Mouse (Mus musculus) hindbrain, embryonic 11.5 days (tissue): ENCODE data around the gene Polr2h. TPM values are rescaled to one million over a fixed set of nuclear protein-coding genes. Genes with fewer than 3 reads are reported as not detected.
A peak's percentile ranks its signal among the peaks of the same experiment; 100 is the strongest.

Source experiments
- ATAC-seq: fragments of 200-750 bp; cut with Nextera tagmentation; 2 replicates; pipeline ENCODE4 v1.8.0; 2017; ENCODE audit warnings: mild to moderate bottlenecking, moderate TSS enrichment, moderate library complexity; ENCODE audit not compliant: low FRiP score
- DNase-seq: peaks from one replicate; pipeline ENCODE4 v3.0.0-alpha.2; 2015; ENCODE audit warnings: low spot score
- H3K27ac ChIP-seq: fragments of 300-500 bp; sonication (generic); 2 replicates; pipeline ENCODE4 v1.5.1; 2014; ENCODE audit warnings: mild to moderate bottlenecking, low read depth, low read length
- H3K27me3 ChIP-seq: fragments of 300-500 bp; sonication (generic); 2 replicates; pipeline ENCODE4 v1.6.1; 2014; ENCODE audit warnings: mild to moderate bottlenecking, low read length, moderate library complexity, mixed read lengths; ENCODE audit not compliant: control insufficient read depth, insufficient read depth
- H3K36me3 ChIP-seq: fragments of 300-500 bp; sonication (generic); 2 replicates; pipeline ENCODE4 v1.6.1; 2014; ENCODE audit warnings: mild to moderate bottlenecking, low read length, moderate library complexity, mixed read lengths; ENCODE audit not compliant: control insufficient read depth, insufficient read depth
- H3K4me1 ChIP-seq: fragments of 300-500 bp; sonication (generic); replicated peaks from 2 replicates; pipeline ENCODE4 v1.6.1; 2014; ENCODE audit warnings: low read length, mixed read lengths; ENCODE audit not compliant: control insufficient read depth, insufficient read depth
- H3K4me2 ChIP-seq: fragments of 300-500 bp; sonication (generic); replicated peaks from 2 replicates; pipeline ENCODE4 v1.6.1; 2014; ENCODE audit warnings: mild to moderate bottlenecking, low read depth, low read length
- H3K4me3 ChIP-seq: fragments of 300-500 bp; sonication (generic); 2 replicates; pipeline ENCODE4 v1.5.1; 2014; ENCODE audit warnings: low read depth, low read length
- H3K9ac ChIP-seq: fragments of 300-500 bp; sonication (generic); 2 replicates; pipeline ENCODE4 v1.6.1; 2014; ENCODE audit warnings: low read depth, low read length
- H3K9me3 ChIP-seq: fragments of 300-500 bp; sonication (generic); 2 replicates; pipeline ENCODE4 v1.6.1; 2016; ENCODE audit warnings: low read length; ENCODE audit not compliant: control insufficient read depth
- WGBS: fragments of 180-500 bp; shearing (Covaris S2); extraction: QIAGEN DNeasy Blood & Tissue Kit; methylation state at CpG from one replicate; pipeline ENCODE4 v1.1.7; 2014; 5-methylcytosine and 5-hydroxymethylcytosine counted together
- polyA plus RNA-seq: library from polyadenylated mRNA; unstranded; fragments of >200 nt; fragmentation: Nextera tagmentation; extraction: Ambion mirVana; gene quantifications from 2 replicates; pipeline ENCODE4 v1.2.1, GENCODE M21; 2014

The Polr2h gene
- polyA plus RNA-seq, 1 experiment from 2014 or later, result 103 TPM

DNA sequence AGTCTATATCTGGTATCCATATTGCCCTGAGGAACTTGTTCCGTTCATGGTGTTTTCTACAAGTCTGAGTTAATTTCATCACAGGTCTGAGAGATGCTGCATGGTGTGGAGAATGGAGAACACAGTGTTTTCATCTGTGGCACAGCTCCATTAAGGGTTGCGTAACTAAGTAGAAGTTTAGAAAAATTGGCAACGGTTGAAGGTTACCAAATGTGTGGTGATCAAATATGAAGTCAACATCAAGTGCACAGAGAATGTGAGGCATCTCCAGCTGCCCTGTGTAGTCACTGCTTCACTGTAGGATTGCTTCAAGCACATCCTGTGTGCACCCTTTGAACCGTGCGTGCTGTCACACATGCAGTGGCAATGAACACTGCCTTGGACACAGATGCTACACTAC lies 38.6 kb downstream of the Polr2h start:
- WGBS, result 91% methylated on average over 5 of the region's 5 CpGs
- no peak overlapping the region for H3K9ac ChIP-seq
- ATAC-seq, result no peak

DNA sequence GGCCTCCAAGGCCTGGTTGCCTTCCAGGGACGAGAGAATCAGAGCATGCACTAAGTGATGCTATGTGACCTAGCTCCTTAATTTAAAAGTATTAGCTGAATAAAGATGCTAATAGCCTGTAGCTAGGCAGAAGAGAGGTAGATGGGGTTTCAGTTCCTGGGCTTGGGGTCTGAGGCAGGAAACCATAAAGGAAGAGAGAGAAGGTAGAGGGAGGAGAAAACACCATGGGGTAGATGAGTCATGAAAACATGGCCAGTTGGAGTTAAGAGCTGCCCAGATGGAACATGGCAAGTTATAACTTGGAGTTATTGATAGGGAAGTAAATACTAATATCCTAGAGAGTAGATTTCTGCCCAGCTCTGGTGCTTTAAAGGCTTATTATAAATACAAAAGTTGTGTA lies 39.9 kb downstream of the Polr2h start:
- no peaks in the 10 kb centered on the region for H3K36me3 ChIP-seq
- no peak overlapping the region for H3K4me3 ChIP-seq
- no peaks in the 10 kb centered on the region for H3K4me1 ChIP-seq
- ATAC-seq (no peak), DNase-seq (no peak)
- no peaks in the 10 kb centered on the region for H3K9me3 ChIP-seq
- no peak overlapping the region for H3K9ac ChIP-seq
- no peak overlapping the region for H3K4me2 ChIP-seq
- H3K27me3 ChIP-seq, result no peaks in the 10 kb centered on the region
- H3K27ac ChIP-seq, result no peak overlapping the region
- WGBS, result 76% methylated on average over 1 of the region's 1 CpGs

More for the DNA sequence above, 38.6 kb downstream of the Polr2h start:
- Histone ChIP-seq H3K9me3 (no peaks in the 10 kb centered on the region), H3K4me2 (no peak overlapping the region), H3K36me3 (no peaks in the 10 kb centered on the region), H3K4me3 (no peak overlapping the region), H3K27me3 (no peaks in the 10 kb centered on the region), H3K27ac (no peak overlapping the region), H3K4me1 (no peaks in the 10 kb centered on the region)
- no peak for DNase-seq

DNA sequence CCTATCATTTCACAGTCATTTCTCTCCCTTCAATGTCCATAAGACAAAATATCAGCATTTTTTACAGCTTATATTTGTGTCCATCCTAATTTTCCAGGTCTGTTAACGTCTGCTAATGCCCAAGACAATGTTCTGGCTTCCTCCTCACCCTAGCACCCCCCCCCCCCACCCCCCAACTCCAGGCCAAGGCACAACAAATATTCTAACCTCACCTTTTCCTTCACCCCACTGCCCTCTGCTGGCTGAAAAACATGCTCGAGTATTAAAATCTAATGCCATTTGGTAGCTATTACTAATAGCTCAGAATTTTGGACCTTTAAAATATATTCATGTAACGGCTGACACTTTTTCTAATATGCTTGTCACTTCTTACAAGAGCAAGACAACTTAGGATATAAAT lies 44.2 kb downstream of the Polr2h start:
- Histone ChIP-seq H3K36me3 (no peaks in the 10 kb centered on the region), H3K27me3 (no peaks in the 10 kb centered on the region), H3K9me3 (no peaks in the 10 kb centered on the region), H3K4me1 (no peaks in the 10 kb centered on the region), H3K4me3 (no peak overlapping the region), H3K27ac (no peak overlapping the region), H3K9ac (no peak overlapping the region), H3K4me2 (no peak overlapping the region)
- 16% methylated on average over 3 of the region's 3 CpGs for WGBS
- ATAC-seq (no peak), DNase-seq (peak; percentile 60)

DNA sequence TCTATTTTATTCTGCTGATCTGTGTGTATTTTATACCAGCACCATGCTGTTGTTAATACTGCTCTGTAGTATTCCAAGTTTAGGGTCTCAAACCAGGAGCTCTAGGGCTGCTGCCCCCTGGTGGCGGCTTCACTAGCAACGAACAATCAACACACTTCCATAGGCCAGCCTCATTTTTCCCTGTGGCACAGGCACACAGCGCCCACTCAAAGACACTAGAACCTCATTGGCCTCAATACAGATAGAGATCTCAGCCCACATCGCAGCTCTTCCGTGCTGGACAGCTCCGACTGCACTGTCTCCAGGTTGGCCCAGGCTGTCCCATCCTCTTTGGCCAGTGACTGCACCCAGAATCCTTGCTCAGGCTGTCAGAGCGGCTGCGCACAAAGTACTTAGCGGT lies 47.8 kb downstream of the Polr2h start:
- 0 out of 2 replicates have a peak, but pooled peaks have one; percentile 47 for ATAC-seq
- no peak overlapping the region for H3K9ac ChIP-seq
- no peaks in the 10 kb centered on the region for H3K36me3 ChIP-seq
- no peak overlapping the region for H3K4me2 ChIP-seq
- H3K4me3 ChIP-seq, result no peak overlapping the region
- DNase-seq, result peak; percentile 78
- no peaks in the 10 kb centered on the region for H3K9me3 ChIP-seq
- H3K27ac ChIP-seq, result no peak overlapping the region
- H3K4me1 ChIP-seq, result no peaks in the 10 kb centered on the region
- WGBS, result 44% methylated on average over 9 of the region's 9 CpGs
- H3K27me3 ChIP-seq, result no peaks in the 10 kb centered on the region

Other genes with a start within 250 kb of the Polr2h start
- 132 and 139 TPM in 2 replicates for gene Eif2b5, start 218.8 kb upstream of the Polr2h start, polyA plus RNA-seq
- 50.8 and 58.9 TPM in 2 replicates for gene Dvl3, start 200.7 kb upstream of the Polr2h start, polyA plus RNA-seq
- gene Ap2m1, start 182.2 kb upstream of the Polr2h start, polyA plus RNA-seq, result 923 and 941 TPM in 2 replicates
- gene Abcf3, start 169.1 kb upstream of the Polr2h start, polyA plus RNA-seq, result 52.4 and 63.1 TPM in 2 replicates
- 1.6 and 4.1 TPM in 2 replicates for gene Vwa5b2, start 128.2 kb upstream of the Polr2h start, polyA plus RNA-seq
- 26.9 and 32.5 TPM in 2 replicates for gene Eef1akmt4, start 106.1 kb upstream of the Polr2h start, polyA plus RNA-seq
- not detected in 2 replicates for gene Gm49333, start 106.1 kb upstream of the Polr2h start, polyA plus RNA-seq
- gene Alg3, start 105.9 kb upstream of the Polr2h start, polyA plus RNA-seq, result 54.1 and 54.5 TPM in 2 replicates
- 6.0 and 6.2 TPM in 2 replicates for gene Camk2n2, start 96.4 kb upstream of the Polr2h start, polyA plus RNA-seq
- 3.1 and 3.5 TPM in 2 replicates for gene Ece2, start 87.8 kb upstream of the Polr2h start, polyA plus RNA-seq
- gene Psmd2, start 66.0 kb upstream of the Polr2h start, polyA plus RNA-seq, result 427 and 504 TPM in 2 replicates
- gene Eif4g1, start 49.4 kb upstream of the Polr2h start, polyA plus RNA-seq, result 140 and 173 TPM in 2 replicates
- gene Fam131a, start 24.4 kb upstream of the Polr2h start, polyA plus RNA-seq, result 11.2 and 11.8 TPM in 2 replicates
- 20.7 and 22.0 TPM in 2 replicates for gene Clcn2, start 81 bp downstream of the Polr2h start, polyA plus RNA-seq
- 2.3 and 3.1 TPM in 2 replicates for gene Chrd, start 15.5 kb downstream of the Polr2h start, polyA plus RNA-seq
- gene Thpo, start 16.8 kb downstream of the Polr2h start, polyA plus RNA-seq, result 0.39 and 0.83 TPM in 2 replicates